ENCODE assay signal across 8 mouse cellular contexts in the genomic region with DNA sequence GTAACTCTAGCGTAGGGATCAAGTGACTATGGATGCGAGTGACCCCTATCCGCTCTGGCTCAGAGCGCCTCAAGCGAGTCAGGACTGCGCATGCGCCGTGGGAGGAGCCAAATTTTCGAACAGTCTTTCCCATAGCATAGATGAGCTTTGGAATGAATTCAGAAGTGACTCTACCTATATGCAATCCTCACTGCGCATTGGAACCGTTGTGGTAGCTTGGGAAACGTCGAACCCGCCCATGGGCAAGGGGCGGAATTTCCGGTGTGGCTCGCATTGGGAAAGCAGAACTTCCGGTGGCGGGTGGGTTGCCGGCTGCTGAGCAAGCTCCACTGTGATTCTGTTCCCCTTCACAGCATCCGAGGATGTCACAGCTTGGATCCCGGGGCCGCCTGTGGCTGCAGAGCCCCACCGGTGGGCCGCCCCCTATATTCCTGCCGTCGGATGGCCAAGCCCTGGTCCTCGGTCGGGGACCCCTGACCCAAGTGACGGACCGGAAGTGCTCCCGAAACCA. TPM values are rescaled to one million over a fixed set of nuclear protein-coding genes. Genes with fewer than 3 reads are reported as not detected.
DNase-seq lines count a peak whose midpoint lies in the region; ATAC-seq and TF ChIP-seq lines count a peak whose summit lies in the region.

A gene (plus strand): TSS at position 98 of the 511 bp plus-strand sequence.

- under 1% methylated on average over 32 of the region's 32 CpGs for WGBS in forebrain, embryonic 13.5 days
- WGBS in large intestine, adult 2 months, result under 1% methylated on average over 32 of the region's 32 CpGs
- under 1% methylated on average over 32 of the region's 32 CpGs for WGBS in liver, postnatal 0 days (ENCODE audit: insufficient replicate concordance)
- WGBS in neural tube, embryonic 14.5 days, result under 1% methylated on average over 32 of the region's 32 CpGs

- no peaks in the 10 kb centered on the region for H3K27me3 ChIP-seq in forebrain, embryonic 13.5 days
- H3K27me3 ChIP-seq in liver, postnatal 0 days (ENCODE audit: insufficient read depth, low read length), result no peaks in the 10 kb centered on the region
- no peaks in the 10 kb centered on the region for H3K27me3 ChIP-seq in neural tube, embryonic 14.5 days (ENCODE audit: control insufficient read depth, insufficient read depth, low read length)

- intact Hi-C loops in heart, postnatal 10 days (cut with DNase I), result no loop called here

- H3K27ac ChIP-seq in forebrain, embryonic 13.5 days, result peak within 1 kb of the TSS; percentile 94
- peak within 1 kb of the TSS; percentile 100 for H3K27ac ChIP-seq in liver, postnatal 0 days (ENCODE audit: low read depth)
- peak within 1 kb of the TSS; percentile 87 for H3K27ac ChIP-seq in neural tube, embryonic 14.5 days (ENCODE audit: low read depth, low read length)

- peaks cover 30% of the 10 kb centered on the region for H3K36me3 ChIP-seq in forebrain, embryonic 13.5 days (ENCODE audit: poor library complexity, severe bottlenecking)
- H3K36me3 ChIP-seq in liver, postnatal 0 days (replicated peaks; ENCODE audit: insufficient read depth, low read length), result peaks cover 16% of the 10 kb centered on the region
- peaks cover 13% of the 10 kb centered on the region for H3K36me3 ChIP-seq in neural tube, embryonic 14.5 days (ENCODE audit: control insufficient read depth, insufficient read depth, low read length)

- peaks cover 64% of the 10 kb centered on the region for H3K4me1 ChIP-seq in forebrain, embryonic 13.5 days
- peaks cover 47% of the 10 kb centered on the region for H3K4me1 ChIP-seq in liver, postnatal 0 days (ENCODE audit: insufficient read depth)
- peaks cover 25% of the 10 kb centered on the region for H3K4me1 ChIP-seq in neural tube, embryonic 14.5 days (ENCODE audit: control insufficient read depth, insufficient read depth, low read length)

- H3K9ac ChIP-seq in forebrain, embryonic 13.5 days, result peak within 1 kb of the TSS; percentile 87
- H3K9ac ChIP-seq in liver, postnatal 0 days (replicated peaks), result peak within 1 kb of the TSS; percentile 82
- H3K9ac ChIP-seq in neural tube, embryonic 14.5 days (replicated peaks; ENCODE audit: low read depth, low read length), result peak within 1 kb of the TSS; percentile 63

- DNase-seq in ES-CJ7 (ENCODE audit: low read depth, low spot score), result peak; percentile 94
- DNase-seq in heart, postnatal 10 days, result peak; percentile 90 to 93
- DNase-seq in large intestine, adult 2 months (ENCODE audit: low read depth, low spot score), result peak; percentile 70
- peak; percentile 92 for DNase-seq in liver, postnatal 0 days
- DNase-seq in testis, postnatal 10 days (ENCODE audit: low spot score), result peak; percentile 82

- H3K9me3 ChIP-seq in forebrain, embryonic 13.5 days (replicated peaks), result no peaks in the 10 kb centered on the region
- H3K9me3 ChIP-seq in liver, postnatal 0 days (ENCODE audit: low read length), result no peaks in the 10 kb centered on the region
- H3K9me3 ChIP-seq in neural tube, embryonic 14.5 days (ENCODE audit: control insufficient read depth, low read length), result no peaks in the 10 kb centered on the region

- peak within 1 kb of the TSS; percentile 98 for H3K4me2 ChIP-seq in forebrain, embryonic 13.5 days
- H3K4me2 ChIP-seq in liver, postnatal 0 days (ENCODE audit: low read depth, low read length), result peak within 1 kb of the TSS; percentile 100
- peak within 1 kb of the TSS; percentile 71 for H3K4me2 ChIP-seq in neural tube, embryonic 14.5 days (ENCODE audit: low read depth, low read length)

- TF ChIP-seq EP300 in liver, postnatal 0 days (IDR thresholded peaks at IDR 0.05; ENCODE audit: low read depth), result no peak

- peak; percentile 6; the same call in 1 of the 2 replicates for ATAC-seq in cerebellum, adult (ENCODE audit: insufficient number of reproducible peaks, low FRiP score, low TSS enrichment)
- ATAC-seq in forebrain, embryonic 13.5 days, result peak; percentile 57
- ATAC-seq in liver, postnatal 0 days, result peak; percentile 40
- peak; percentile 57 for ATAC-seq in neural tube, embryonic 14.5 days (ENCODE audit: low read depth)

- TF ChIP-seq CTCF in liver, postnatal 0 days (IDR thresholded peaks at IDR 0.05; ENCODE audit: low read depth), result no peak

- H3K4me3 ChIP-seq in forebrain, embryonic 13.5 days, result peak within 1 kb of the TSS; percentile 78
- peak within 1 kb of the TSS; percentile 82 for H3K4me3 ChIP-seq in liver, postnatal 0 days (ENCODE audit: low read depth, low read length)
- peak within 1 kb of the TSS; percentile 55 for H3K4me3 ChIP-seq in neural tube, embryonic 14.5 days (ENCODE audit: low read depth, low read length)

RNA-seq across cellular contexts. Expression of the gene that starts here (rescaled TPM):
- 34.9 and 38.1 TPM in 2 replicates for polyA plus RNA-seq in forebrain, embryonic 13.5 days (2015; fragmentation: Nextera tagmentation; extraction: Ambion mirVana)
- 10 to 100 TPM; 18.1 to 21.6 TPM for total RNA-seq in heart, postnatal 10 days (2021)
- 52.1 and 57.9 TPM in 2 replicates for polyA plus RNA-seq in large intestine, adult 2 months (2012; rRNA removed)
- 25.6 and 27.9 TPM in 2 replicates for polyA plus RNA-seq in liver, postnatal 0 days (2015; fragmentation: Nextera tagmentation; extraction: Ambion mirVana)
- 27.1 and 28.8 TPM in 2 replicates for polyA plus RNA-seq in neural tube, embryonic 14.5 days (2014; fragmentation: Nextera tagmentation; extraction: Ambion mirVana)

Comparison
In these comparisons a context has a peak if more than half of its experiments do, and no peak if none do; other contexts are left out.
1. Peak in every context shown above with its lines: DNase-seq, ATAC-seq, H3K4me3 ChIP-seq and H3K27ac ChIP-seq.
2. ATAC-seq: peak in every context shown above with its lines; median percentile 57 in forebrain, embryonic 13.5 days; 57 in neural tube, embryonic 14.5 days; 40 in liver, postnatal 0 days; 6 in cerebellum, adult.